Mouse (Mus musculus) brain, embryonic 14.5 days (tissue): Measurements from ENCODE around the gene Ubap2l.

ENCODE experiments used
- CTCF ChIP-seq: fragments of 200-500 bp; IDR thresholded peaks from 2 replicates; pipeline ENCODE4 v1.5.1; 2012; ENCODE audit warnings: inconsistent platforms, mild to moderate bottlenecking, moderate library complexity, borderline replicate concordance; ENCODE audit not compliant: insufficient read depth, insufficient read length; ENCODE audit errors: extremely low read depth
- POLR2A ChIP-seq: fragments of 200-500 bp; IDR thresholded peaks from 2 replicates; pipeline ENCODE4 v1.6.1; 2012; ENCODE audit warnings: mild to moderate bottlenecking, inconsistent platforms, borderline replicate concordance; ENCODE audit not compliant: poor library complexity, insufficient read depth, insufficient read length, severe bottlenecking; ENCODE audit errors: extremely low read depth

- TF ChIP-seq CTCF (peak; percentile 44; the same call in 1 of the 2 replicates), POLR2A (no peak)
These were observed 85.5 kb downstream of the Ubap2l start for GRCm38 (mm10) chr3:89966946-89967345.
